Mouse (Mus musculus) midbrain, postnatal 0 days (tissue): Measurements from ENCODE around the gene Nphp4. TPM values are rescaled to one million over a fixed set of nuclear protein-coding genes. Genes with fewer than 3 reads are reported as not detected.

Experiments
- ATAC-seq: fragments of 200-750 bp; cut with Nextera tagmentation; 2 replicates; pipeline ENCODE4 v1.8.0; 2017; ENCODE audit warnings: moderate number of reproducible peaks, mild to moderate bottlenecking, moderate TSS enrichment, moderate library complexity; ENCODE audit not compliant: low FRiP score
- DNase-seq: peaks from one replicate; pipeline ENCODE4 v3.0.0-alpha.2; 2015; ENCODE audit warnings: low spot score
- H3K27ac ChIP-seq: fragments of 300-500 bp; sonication (generic); 2 replicates; pipeline ENCODE4 v1.5.1; 2014; ENCODE audit warnings: low read depth, mild to moderate bottlenecking, low read length, mixed read lengths
- H3K27me3 ChIP-seq: fragments of 300-500 bp; sonication (generic); 2 replicates; pipeline ENCODE4 v1.6.1; 2014; ENCODE audit warnings: low read length, control low read depth, mixed read lengths; ENCODE audit not compliant: insufficient read depth
- H3K36me3 ChIP-seq: fragments of 300-500 bp; sonication (generic); 2 replicates; pipeline ENCODE4 v1.6.1; 2014; ENCODE audit warnings: low read length, control low read depth, mixed read lengths; ENCODE audit not compliant: insufficient read depth
- H3K4me1 ChIP-seq: fragments of 300-500 bp; sonication (generic); 2 replicates; pipeline ENCODE4 v1.6.1; 2014; ENCODE audit warnings: mild to moderate bottlenecking, control low read depth, antibody characterized with exemption, low read length, mixed read lengths; ENCODE audit not compliant: insufficient read depth
- H3K4me2 ChIP-seq: fragments of 300-500 bp; sonication (generic); 2 replicates; pipeline ENCODE4 v1.6.1; 2014; ENCODE audit warnings: low read depth, mild to moderate bottlenecking, low read length, mixed read lengths; ENCODE audit not compliant: poor library complexity, severe bottlenecking
- H3K4me3 ChIP-seq: fragments of 300-500 bp; sonication (generic); 2 replicates; pipeline ENCODE4 v1.5.1; 2014; ENCODE audit warnings: low read depth, mild to moderate bottlenecking, low read length, moderate library complexity
- H3K9ac ChIP-seq: fragments of 300-500 bp; sonication (generic); replicated peaks from 2 replicates; pipeline ENCODE4 v1.6.1; 2014; ENCODE audit warnings: mild to moderate bottlenecking, low read length, moderate library complexity, mixed read lengths; ENCODE audit not compliant: poor library complexity, severe bottlenecking
- H3K9me3 ChIP-seq: fragments of 300-500 bp; sonication (generic); 2 replicates; pipeline ENCODE4 v1.6.1; 2016; ENCODE audit warnings: low read length, control low read depth
- CTCF ChIP-seq: IDR thresholded peaks from 2 replicates; pipeline ENCODE4 v1.5.1; 2016; ENCODE audit warnings: antibody characterized with exemption, mild to moderate bottlenecking
- WGBS: fragments of 180-500 bp; shearing (Covaris S2); extraction: QIAGEN DNeasy Blood & Tissue Kit; methylation state at CpG from one replicate; pipeline ENCODE4 v1.1.7; 2014; 5-methylcytosine and 5-hydroxymethylcytosine counted together
- polyA plus RNA-seq: library from polyadenylated mRNA; unstranded; fragments of >200 nt; fragmentation: Nextera tagmentation; extraction: Ambion mirVana; gene quantifications from 2 replicates; pipeline ENCODE4 v1.2.1, GENCODE M21; 2015
- total RNA-seq: library from RNA; depleted of rRNA; stranded (reverse); fragments of >200 nt; gene quantifications from 2 replicates; pipeline ENCODE4 v1.2.3, GENCODE M21; 2014; rRNA removed

Gene Nphp4
- total RNA-seq (8.8 and 12.1 TPM in 2 replicates), polyA plus RNA-seq (3.7 and 4.8 TPM in 2 replicates)

- WGBS = 2% methylated on average over 18 of the region's 18 CpGs
- Histone ChIP-seq H3K9me3 (no peaks in the 10 kb centered on the region), H3K27ac (peak within 1 kb of the TSS; percentile 86), H3K36me3 (peaks cover 3% of the 10 kb centered on the region; the same call in 1 of the 2 replicates), H3K9ac (peak within 1 kb of the TSS; percentile 74), H3K4me1 (peaks cover 7% of the 10 kb centered on the region), H3K4me2 (peak within 1 kb of the TSS; percentile 65), H3K4me3 (peak within 1 kb of the TSS; percentile 44), H3K27me3 (no peaks in the 10 kb centered on the region)
- peak; percentile 31 for DNase-seq
- TF ChIP-seq CTCF = no peak
- ATAC-seq = no peak
Measured at GRCm38 (mm10) chr4:152476427-152477023, at the start of gene Nphp4. Nphp4 (plus strand) TSS chr4:152476706.

DNA sequence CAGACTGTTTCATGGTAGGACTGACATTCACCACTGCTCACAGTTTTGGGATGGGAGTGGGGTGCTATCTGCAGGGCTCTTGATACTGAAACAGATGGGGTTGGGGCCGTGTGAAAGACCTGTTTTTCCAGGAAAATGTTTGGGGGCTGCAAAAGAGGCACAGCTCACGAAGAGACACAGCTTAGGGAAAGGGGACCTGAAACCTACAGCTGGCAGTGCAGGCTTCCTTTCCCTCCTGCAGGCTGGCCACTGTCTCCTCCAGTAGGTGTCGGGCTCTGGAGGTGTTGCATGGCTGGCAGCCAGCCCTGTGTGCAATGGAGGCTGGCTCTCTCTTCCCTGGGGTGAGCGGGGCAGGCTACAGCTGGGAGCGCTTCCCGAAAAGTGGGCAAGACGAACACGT lies 48.2 kb upstream of the Nphp4 start:
- Histone ChIP-seq H3K4me3 (no peak overlapping the region), H3K27me3 (no peaks in the 10 kb centered on the region), H3K4me1 (no peaks in the 10 kb centered on the region), H3K4me2 (no peak overlapping the region), H3K9me3 (no peaks in the 10 kb centered on the region), H3K9ac (no peak overlapping the region), H3K36me3 (no peaks in the 10 kb centered on the region), H3K27ac (no peak overlapping the region)
- 0 out of 2 replicates have a peak, but pooled peaks have one; percentile 19 for TF ChIP-seq CTCF
- WGBS = 55% methylated on average over 8 of the region's 8 CpGs
- DNase-seq = no peak
- ATAC-seq = no peak

GRCm38 (mm10) chr4:152432308-152432707 lies 44.2 kb upstream of the Nphp4 start:
- H3K9me3 ChIP-seq = no peaks in the 10 kb centered on the region

DNA sequence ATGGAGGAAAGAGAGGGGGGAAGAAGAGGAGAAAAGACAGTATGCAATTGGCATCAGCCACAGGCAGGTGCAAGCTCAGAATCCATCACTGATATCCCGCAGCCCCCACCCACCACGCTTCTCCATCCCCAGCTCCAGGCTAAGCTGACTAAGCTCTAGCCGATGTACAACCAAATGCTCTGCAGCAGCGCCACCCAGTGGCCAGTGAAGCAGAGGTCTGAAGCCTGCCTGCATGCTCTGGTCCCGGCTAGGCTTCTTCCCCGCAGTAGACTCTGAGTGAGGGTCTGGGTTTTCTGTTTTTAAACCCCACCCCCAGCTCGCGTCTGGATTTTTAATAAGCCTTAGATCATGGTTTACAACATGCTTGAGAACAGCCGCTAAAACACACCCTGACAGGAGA lies 41.7 kb upstream of the Nphp4 start:
- Histone ChIP-seq H3K27ac (no peak overlapping the region), H3K4me1 (no peaks in the 10 kb centered on the region), H3K4me3 (peak overlapping the region; percentile 12; the same call in 1 of the 2 replicates), H3K36me3 (no peaks in the 10 kb centered on the region), H3K27me3 (no peaks in the 10 kb centered on the region), H3K9ac (no peak overlapping the region; the same call in 1 of the 2 replicates), H3K4me2 (peak overlapping the region; percentile 48), H3K9me3 (no peaks in the 10 kb centered on the region)
- DNase-seq = peak; percentile 96
- under 1% methylated on average over 9 of the region's 9 CpGs for WGBS
- ATAC-seq = peak; percentile 90
- TF ChIP-seq CTCF = peak; percentile 90

More at GRCm38 (mm10) chr4:152432308-152432707, 44.2 kb upstream of the Nphp4 start:
- 58% methylated on average over 5 of the region's 5 CpGs for WGBS
- Histone ChIP-seq H3K4me3 (no peak overlapping the region), H3K4me1 (no peaks in the 10 kb centered on the region), H3K4me2 (no peak overlapping the region), H3K36me3 (no peaks in the 10 kb centered on the region), H3K9ac (no peak overlapping the region), H3K27me3 (no peaks in the 10 kb centered on the region), H3K27ac (no peak overlapping the region)
- peak; percentile 74 for TF ChIP-seq CTCF
- ATAC-seq = no peak
- DNase-seq = no peak

- Histone ChIP-seq H3K27ac (0 out of 2 replicates have a peak overlapping the region, but pooled peaks have one; percentile 7), H3K36me3 (no peaks in the 10 kb centered on the region), H3K4me2 (peak overlapping the region; percentile 48), H3K4me3 (peak overlapping the region; percentile 12; the same call in 1 of the 2 replicates), H3K9me3 (no peaks in the 10 kb centered on the region), H3K27me3 (no peaks in the 10 kb centered on the region), H3K4me1 (no peaks in the 10 kb centered on the region), H3K9ac (no peak overlapping the region; the same call in 1 of the 2 replicates)
- TF ChIP-seq CTCF = peak; percentile 91
- DNase-seq = peak; percentile 83
- ATAC-seq = peak; percentile 73
- 11% methylated on average over 10 of the region's 10 CpGs for WGBS
Measured at GRCm38 (mm10) chr4:152435255-152435654, 41.3 kb upstream of the Nphp4 start.

DNA sequence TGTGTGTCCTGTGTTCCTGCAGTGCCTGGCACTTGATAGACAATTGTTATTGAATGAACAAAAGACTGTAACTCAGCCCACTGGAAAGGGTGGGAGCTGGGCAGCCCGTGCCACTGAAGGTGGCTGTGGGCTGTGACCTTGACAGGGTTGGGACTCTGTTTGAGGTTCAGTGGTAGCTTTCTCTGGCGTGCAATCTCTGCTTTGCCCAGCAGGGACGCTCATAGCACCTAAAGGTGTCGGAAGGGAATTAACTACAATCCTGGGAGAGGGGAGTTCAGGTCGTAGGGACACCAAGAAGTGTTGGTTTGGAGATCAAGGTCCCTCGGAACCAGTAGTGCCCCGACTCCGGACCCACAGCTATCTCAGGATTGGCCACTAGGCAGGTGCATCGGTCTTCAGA lies 35.6 kb upstream of the Nphp4 start:
- Histone ChIP-seq H3K4me2 (no peak overlapping the region), H3K36me3 (no peaks in the 10 kb centered on the region; the same call in 1 of the 2 replicates), H3K4me1 (no peaks in the 10 kb centered on the region), H3K9ac (no peak overlapping the region), H3K9me3 (no peaks in the 10 kb centered on the region), H3K27ac (no peak overlapping the region), H3K27me3 (no peaks in the 10 kb centered on the region), H3K4me3 (no peak overlapping the region)
- peak; percentile 53 for TF ChIP-seq CTCF
- ATAC-seq = no peak
- 68% methylated on average over 9 of the region's 9 CpGs for WGBS
- DNase-seq = no peak
